Mouse (Mus musculus) stomach, embryonic 15.5 days (tissue): ENCODE data around the gene Tfpi2. TPM values are rescaled to one million over a fixed set of nuclear protein-coding genes. Genes with fewer than 3 reads are reported as not detected.

Experiments
- ATAC-seq: fragments of 200-750 bp; cut with Nextera tagmentation; 2 replicates; pipeline ENCODE4 v1.8.0; 2017; ENCODE audit warnings: low read depth, moderate number of reproducible peaks, moderate TSS enrichment; ENCODE audit not compliant: insufficient read depth, low FRiP score
- H3K27ac ChIP-seq: fragments of 300-500 bp; sonication (generic); 2 replicates; pipeline ENCODE4 v1.5.1; 2015; ENCODE audit warnings: mild to moderate bottlenecking, inconsistent platforms
- H3K27me3 ChIP-seq: fragments of 300-500 bp; sonication (generic); replicated peaks from 2 replicates; pipeline ENCODE4 v1.6.1; 2015; ENCODE audit warnings: inconsistent platforms
- H3K36me3 ChIP-seq: fragments of 300-500 bp; sonication (generic); 2 replicates; pipeline ENCODE4 v1.6.1; 2015; ENCODE audit warnings: inconsistent platforms
- H3K4me1 ChIP-seq: fragments of 300-500 bp; sonication (generic); 2 replicates; pipeline ENCODE4 v1.6.1; 2015; ENCODE audit warnings: inconsistent platforms
- H3K4me2 ChIP-seq: fragments of 300-500 bp; sonication (generic); 2 replicates; pipeline ENCODE4 v1.6.1; 2015; ENCODE audit warnings: mild to moderate bottlenecking, inconsistent platforms
- H3K4me3 ChIP-seq: fragments of 300-500 bp; sonication (generic); replicated peaks from 2 replicates; pipeline ENCODE4 v1.5.1; 2015; ENCODE audit warnings: inconsistent platforms
- H3K9ac ChIP-seq: fragments of 300-500 bp; sonication (generic); 2 replicates; pipeline ENCODE4 v1.6.1; 2015; ENCODE audit warnings: inconsistent platforms
- H3K9me3 ChIP-seq: fragments of 300-500 bp; sonication (generic); 2 replicates; pipeline ENCODE4 v1.6.1; 2016; ENCODE audit warnings: inconsistent platforms
- WGBS: fragments of 180-500 bp; shearing (Covaris S2); methylation state at CpG from one replicate; pipeline ENCODE4 v1.1.7; 2015; 5-methylcytosine and 5-hydroxymethylcytosine counted together
- polyA plus RNA-seq: library from polyadenylated mRNA; unstranded; fragments of >200 nt; fragmentation: Nextera tagmentation; extraction: Ambion mirVana; gene quantifications from 2 replicates; pipeline ENCODE4 v1.2.1, GENCODE M21; 2015

Gene Tfpi2
- polyA plus RNA-seq, result 4.5 and 5.6 TPM in 2 replicates

DNA sequence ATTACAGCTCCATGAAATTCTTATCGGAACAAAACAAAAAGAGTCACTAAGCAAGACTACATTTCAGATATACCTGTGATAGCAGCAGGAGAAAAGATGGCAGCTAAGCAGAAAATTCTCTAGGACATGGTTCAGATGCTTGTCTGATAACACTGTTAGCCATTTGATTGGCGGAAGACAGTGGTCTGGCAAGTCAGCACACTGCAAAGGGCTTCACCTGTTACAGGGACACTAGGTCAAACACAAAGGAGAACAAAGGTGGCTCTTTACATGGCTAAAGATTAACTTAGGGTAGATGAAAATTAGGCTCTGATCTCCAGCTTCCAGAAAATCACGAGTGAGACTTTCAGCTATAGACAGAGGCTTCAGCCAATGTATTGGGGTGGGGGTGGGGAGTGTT is at the start of gene Tfpi2:
TSS of gene Tfpi2 (minus strand) at position 170 of the 400 bp plus-strand sequence.
- WGBS, result 61% methylated on average over 3 of the region's 3 CpGs
- Histone ChIP-seq H3K9me3 (no peaks in the 10 kb centered on the region), H3K9ac (no peak within 1 kb of the TSS), H3K27ac (no peak within 1 kb of the TSS), H3K4me1 (no peaks in the 10 kb centered on the region), H3K27me3 (no peaks in the 10 kb centered on the region), H3K4me3 (no peak within 1 kb of the TSS), H3K4me2 (no peak within 1 kb of the TSS), H3K36me3 (no peaks in the 10 kb centered on the region)
- ATAC-seq, result peak; percentile 60; the same call in 1 of the 2 replicates

DNA sequence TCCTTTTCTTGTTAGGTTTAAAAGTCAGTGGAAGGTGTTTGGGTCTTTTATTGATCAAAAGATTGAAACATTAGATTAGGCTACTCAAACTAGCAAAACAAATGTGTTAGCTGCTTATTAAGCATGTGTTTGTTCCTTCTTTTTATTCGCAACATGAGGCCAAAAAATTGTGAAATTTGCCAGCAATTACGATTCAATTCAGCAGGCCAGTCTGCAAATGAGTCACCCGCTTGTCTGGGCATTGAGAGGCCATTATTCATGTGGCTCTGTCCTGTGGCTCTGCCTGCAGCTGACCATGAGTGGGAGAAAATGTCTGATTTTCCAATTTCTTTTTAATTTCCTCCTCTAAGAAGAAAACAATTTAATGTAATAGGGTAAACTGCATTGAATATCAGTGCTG is 42.2 kb upstream of the Tfpi2 start:
- Histone ChIP-seq H3K27me3 (no peaks in the 10 kb centered on the region), H3K4me2 (no peak overlapping the region)
- WGBS, result 75% methylated on average over 3 of the region's 3 CpGs

DNA sequence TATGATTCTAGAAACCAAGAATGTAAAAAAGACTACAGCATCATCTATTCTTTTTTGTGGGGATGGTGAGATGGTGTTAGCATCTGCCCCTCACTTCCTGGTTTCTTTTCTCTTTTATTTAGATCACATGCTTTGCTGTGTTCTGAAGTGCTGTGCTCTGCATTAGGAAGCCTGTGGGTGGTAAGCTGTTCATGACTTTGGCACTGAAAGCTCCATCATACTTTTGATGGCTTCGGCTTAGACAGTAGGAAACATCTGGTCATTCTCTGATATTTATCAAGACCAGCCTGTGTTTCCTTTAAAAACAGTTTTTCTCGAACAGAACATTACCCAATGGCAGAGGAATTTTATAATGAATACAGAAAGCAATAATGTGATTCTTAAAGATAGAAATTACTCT is 37.6 kb upstream of the Tfpi2 start:
- H3K9ac ChIP-seq, result no peak overlapping the region
- 37% methylated on average over 2 of the region's 2 CpGs for WGBS
- no peaks in the 10 kb centered on the region for H3K9me3 ChIP-seq
- no peaks in the 10 kb centered on the region for H3K4me1 ChIP-seq
- no peaks in the 10 kb centered on the region for H3K36me3 ChIP-seq
- no peak overlapping the region for H3K4me3 ChIP-seq
- no peaks in the 10 kb centered on the region for H3K27me3 ChIP-seq
- H3K27ac ChIP-seq, result no peak overlapping the region
- ATAC-seq, result no peak
- no peak overlapping the region for H3K4me2 ChIP-seq

More for the DNA sequence above, 42.2 kb upstream of the Tfpi2 start:
- no peak for ATAC-seq
- Histone ChIP-seq H3K9me3 (no peaks in the 10 kb centered on the region), H3K4me1 (no peaks in the 10 kb centered on the region), H3K27ac (no peak overlapping the region), H3K9ac (no peak overlapping the region), H3K4me3 (no peak overlapping the region), H3K36me3 (no peaks in the 10 kb centered on the region)

DNA sequence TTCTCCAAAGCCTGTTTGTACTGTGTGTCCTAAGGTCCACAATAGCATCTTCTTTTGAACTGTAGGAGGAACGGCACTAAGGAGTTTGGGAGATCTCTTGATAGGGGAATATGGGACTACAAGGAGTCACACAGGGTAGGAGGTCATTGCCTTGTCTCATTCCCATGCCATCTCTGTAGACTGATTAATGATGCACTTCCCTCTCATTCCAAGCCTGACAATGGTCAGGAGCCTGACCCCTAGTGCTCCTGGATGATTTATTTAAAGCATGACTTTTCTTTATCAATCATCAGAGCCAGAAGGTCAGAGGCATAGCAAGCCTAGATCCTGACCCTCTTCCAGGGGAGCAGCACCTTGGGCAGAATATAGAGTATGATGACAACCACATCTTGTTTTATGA is 33.9 kb upstream of the Tfpi2 start:
- Histone ChIP-seq H3K4me1 (no peaks in the 10 kb centered on the region), H3K4me2 (no peak overlapping the region), H3K27me3 (no peaks in the 10 kb centered on the region), H3K9ac (no peak overlapping the region), H3K36me3 (no peaks in the 10 kb centered on the region), H3K4me3 (no peak overlapping the region), H3K27ac (no peak overlapping the region), H3K9me3 (no peaks in the 10 kb centered on the region)
- no peak for ATAC-seq
- WGBS, result 28% methylated on average over 1 of the region's 1 CpGs

DNA sequence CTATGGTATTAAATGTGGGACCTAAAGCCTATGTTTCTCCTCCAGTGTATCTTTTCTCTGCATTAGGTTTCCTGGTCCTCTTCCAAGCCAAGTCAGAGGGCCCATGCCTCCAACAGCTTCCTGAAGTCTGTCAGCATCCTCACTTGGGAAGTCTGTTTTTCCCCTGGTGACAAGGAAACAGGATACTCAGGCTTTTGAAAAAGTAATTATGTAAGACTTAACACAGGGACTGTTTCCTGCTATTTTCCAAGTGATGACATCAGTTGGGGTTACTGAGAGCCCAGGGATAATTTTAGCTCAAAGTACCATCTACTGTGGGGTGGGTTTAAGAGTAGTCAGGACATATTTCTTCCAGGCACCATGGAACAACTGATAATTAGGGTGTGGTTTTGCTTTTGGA is 20.8 kb upstream of the Tfpi2 start:
- Histone ChIP-seq H3K36me3 (no peaks in the 10 kb centered on the region), H3K4me1 (no peaks in the 10 kb centered on the region), H3K4me2 (no peak overlapping the region), H3K9me3 (no peaks in the 10 kb centered on the region), H3K4me3 (no peak overlapping the region), H3K27ac (no peak overlapping the region), H3K9ac (no peak overlapping the region), H3K27me3 (no peaks in the 10 kb centered on the region)
- no peak for ATAC-seq

DNA sequence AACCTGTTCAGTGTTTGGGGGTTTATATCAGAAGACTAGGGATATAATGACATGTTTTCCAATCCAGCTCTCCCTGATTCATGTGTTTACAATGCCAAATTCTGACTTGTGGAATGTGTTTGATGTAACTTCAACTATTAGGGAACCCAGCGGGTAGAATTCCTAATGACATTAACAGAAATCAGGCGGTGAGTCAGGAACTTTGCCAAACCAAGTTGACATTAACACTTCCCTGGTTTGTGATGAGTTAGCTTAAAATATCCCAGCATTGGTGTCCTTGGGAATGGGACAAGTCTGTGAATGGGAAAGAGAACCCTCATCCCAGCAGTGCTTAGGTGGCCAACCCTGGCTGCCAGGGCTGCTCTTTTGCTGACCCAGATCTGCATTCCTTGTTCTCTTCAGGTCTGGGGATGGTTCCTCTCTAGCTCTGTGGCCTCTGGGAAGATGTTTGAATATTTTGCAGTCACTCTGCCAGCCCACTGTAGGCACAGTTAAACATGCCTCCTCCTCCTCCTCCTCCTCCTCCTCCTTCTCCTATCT is 19.9 kb upstream of the Tfpi2 start:
- H3K27ac ChIP-seq, result no peak overlapping the region
- no peak for ATAC-seq
- H3K4me1 ChIP-seq, result no peaks in the 10 kb centered on the region
- 52% methylated on average over 2 of the region's 2 CpGs for WGBS
- no peak overlapping the region for H3K9ac ChIP-seq
- no peaks in the 10 kb centered on the region for H3K36me3 ChIP-seq
- no peak overlapping the region for H3K4me3 ChIP-seq
- no peaks in the 10 kb centered on the region for H3K9me3 ChIP-seq
- no peaks in the 10 kb centered on the region for H3K27me3 ChIP-seq
- H3K4me2 ChIP-seq, result no peak overlapping the region

DNA sequence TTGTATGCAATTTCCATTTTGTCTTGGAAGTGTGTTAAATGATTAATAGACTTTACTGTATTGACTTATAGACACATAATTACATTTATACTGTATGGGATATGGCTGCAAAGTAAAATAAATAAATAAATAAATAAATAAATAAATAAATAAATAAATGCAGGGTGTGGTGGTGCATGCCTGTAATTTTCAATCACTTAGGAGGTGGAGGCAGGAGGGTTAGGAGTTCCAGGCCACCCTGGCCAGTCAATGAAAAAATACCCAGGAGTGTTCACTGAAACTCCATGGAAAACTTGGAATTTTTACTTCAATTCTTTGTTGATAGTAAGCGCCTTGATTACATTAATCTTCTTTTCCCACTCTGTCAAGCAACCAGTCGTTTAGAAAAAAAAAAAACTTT is 16.1 kb upstream of the Tfpi2 start:
- H3K9ac ChIP-seq, result no peak overlapping the region
- H3K4me1 ChIP-seq, result no peaks in the 10 kb centered on the region
- no peak overlapping the region for H3K27ac ChIP-seq
- no peak for ATAC-seq
- peak overlapping the region; percentile 77; the same call in 1 of the 2 replicates for H3K4me2 ChIP-seq
- peak overlapping the region; percentile 54; the same call in 1 of the 2 replicates for H3K4me3 ChIP-seq
- no peaks in the 10 kb centered on the region for H3K36me3 ChIP-seq
- no peaks in the 10 kb centered on the region for H3K9me3 ChIP-seq
- no peaks in the 10 kb centered on the region for H3K27me3 ChIP-seq
- 45% methylated on average over 2 of the region's 2 CpGs for WGBS

DNA sequence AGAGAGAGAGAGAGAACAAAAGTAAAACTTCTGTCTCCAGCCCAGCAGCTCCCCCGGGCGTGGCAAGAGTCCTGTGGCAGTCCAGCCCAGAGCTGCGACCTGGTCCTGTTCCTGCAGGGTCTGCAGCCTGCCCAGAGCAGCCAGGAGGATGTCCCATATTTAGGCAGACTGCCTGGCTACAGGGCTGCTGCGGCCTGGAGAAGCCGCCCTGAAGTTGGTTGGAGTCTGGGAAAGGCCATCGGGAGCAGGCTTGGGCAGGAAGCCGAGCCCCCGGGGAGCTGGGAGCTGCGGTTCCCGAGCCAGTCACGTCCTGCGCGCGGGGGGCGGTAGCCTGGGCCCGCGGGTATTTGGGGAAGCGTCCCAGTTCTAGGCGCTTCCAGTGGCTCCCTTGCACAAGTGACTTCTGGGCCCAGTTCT is 15.2 kb upstream of the Tfpi2 start, which contains the start of gene Gng11:
TSS of gene Gng11 (plus strand) at position 15 of the 417 bp plus-strand sequence.
- peak within 1 kb of the TSS; percentile 77 for H3K4me2 ChIP-seq
- no peaks in the 10 kb centered on the region for H3K9me3 ChIP-seq
- H3K27me3 ChIP-seq, result no peaks in the 10 kb centered on the region
- peak within 1 kb of the TSS; percentile 87 for H3K27ac ChIP-seq
- no peaks in the 10 kb centered on the region for H3K36me3 ChIP-seq
- ATAC-seq, result peak; percentile 84
- peak within 1 kb of the TSS; percentile 54 for H3K4me3 ChIP-seq
- WGBS, result under 1% methylated on average over 19 of the region's 19 CpGs
- H3K4me1 ChIP-seq, result no peaks in the 10 kb centered on the region
- peak within 1 kb of the TSS; percentile 23 for H3K9ac ChIP-seq

DNA sequence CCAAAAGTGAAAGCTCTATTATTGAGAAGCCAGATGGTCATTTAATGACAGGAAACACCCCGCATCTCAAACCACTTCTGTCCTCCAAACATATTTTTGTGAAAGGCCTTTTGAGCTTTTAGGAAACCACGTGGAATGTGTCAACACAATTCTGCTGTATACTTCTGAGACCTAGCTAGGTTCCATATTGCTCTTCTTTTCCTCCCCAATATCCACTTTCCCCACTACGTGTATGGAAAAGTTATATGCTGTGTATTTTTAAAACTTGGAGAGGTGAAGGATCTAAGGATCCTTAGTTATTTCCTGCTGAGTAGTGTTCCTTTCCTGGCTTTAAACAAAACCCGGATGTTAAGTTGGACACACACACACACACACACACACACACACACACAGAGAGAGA is 14.7 kb upstream of the Tfpi2 start:
- peak overlapping the region; percentile 72; the same call in 1 of the 2 replicates for H3K27ac ChIP-seq
- no peak overlapping the region for H3K9ac ChIP-seq
- ATAC-seq, result peak; percentile 37; the same call in 1 of the 2 replicates
- peak overlapping the region; percentile 77; the same call in 1 of the 2 replicates for H3K4me2 ChIP-seq
- no peaks in the 10 kb centered on the region for H3K4me1 ChIP-seq
- H3K4me3 ChIP-seq, result peak overlapping the region; percentile 54
- no peaks in the 10 kb centered on the region for H3K27me3 ChIP-seq
- WGBS, result 25% methylated on average over 4 of the region's 4 CpGs
- H3K36me3 ChIP-seq, result no peaks in the 10 kb centered on the region
- H3K9me3 ChIP-seq, result no peaks in the 10 kb centered on the region

DNA sequence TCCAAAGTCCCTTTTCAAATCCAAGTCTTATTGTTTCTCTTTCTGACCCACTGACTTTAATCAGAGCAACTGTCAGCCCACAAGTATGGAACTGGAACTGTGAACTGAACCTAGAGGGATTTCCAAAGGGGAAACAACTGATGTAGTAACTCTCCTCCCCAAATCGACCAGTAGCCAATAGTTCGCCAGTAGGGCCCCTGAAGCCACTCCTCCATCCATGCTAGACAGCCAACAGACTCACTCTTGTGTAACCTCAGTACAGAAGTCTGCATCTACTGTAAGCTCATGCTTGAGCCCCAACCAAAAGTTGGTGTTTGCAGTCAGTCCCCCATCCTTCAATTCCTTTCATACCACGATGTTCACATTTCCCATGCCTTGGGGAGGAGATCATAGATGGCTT is 12.0 kb upstream of the Tfpi2 start:
- Histone ChIP-seq H3K9ac (no peak overlapping the region), H3K4me1 (no peaks in the 10 kb centered on the region), H3K4me2 (no peak overlapping the region), H3K9me3 (no peaks in the 10 kb centered on the region), H3K4me3 (no peak overlapping the region), H3K27me3 (no peaks in the 10 kb centered on the region), H3K36me3 (no peaks in the 10 kb centered on the region), H3K27ac (no peak overlapping the region)
- WGBS, result 77% methylated on average over 3 of the region's 3 CpGs
- no peak for ATAC-seq

DNA sequence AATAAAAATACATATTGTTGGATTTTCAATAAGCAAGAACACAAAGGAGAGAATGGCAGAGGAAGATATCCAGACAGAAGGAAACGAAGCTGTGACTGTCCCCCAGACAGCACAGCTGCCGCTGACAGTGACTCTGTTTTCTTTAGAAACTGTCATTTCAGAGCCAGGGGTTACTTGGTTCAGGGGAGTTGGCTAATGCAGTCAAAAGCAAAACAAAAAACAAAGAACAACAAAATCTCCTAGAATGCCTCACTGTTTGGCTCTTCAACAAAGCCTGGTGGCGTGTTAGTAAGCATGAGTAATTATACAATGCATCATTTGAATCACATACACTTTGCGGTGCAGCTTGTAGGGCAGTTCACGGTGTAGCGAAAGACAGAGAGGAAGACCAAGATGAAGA is 10.6 kb upstream of the Tfpi2 start:
- no peak overlapping the region for H3K4me2 ChIP-seq
- H3K27me3 ChIP-seq, result no peaks in the 10 kb centered on the region
- H3K9ac ChIP-seq, result no peak overlapping the region
- H3K27ac ChIP-seq, result no peak overlapping the region
- no peak for ATAC-seq
- no peak overlapping the region for H3K4me3 ChIP-seq
- H3K4me1 ChIP-seq, result no peaks in the 10 kb centered on the region
- WGBS, result 63% methylated on average over 6 of the region's 6 CpGs
- no peaks in the 10 kb centered on the region for H3K36me3 ChIP-seq
- H3K9me3 ChIP-seq, result no peaks in the 10 kb centered on the region

DNA sequence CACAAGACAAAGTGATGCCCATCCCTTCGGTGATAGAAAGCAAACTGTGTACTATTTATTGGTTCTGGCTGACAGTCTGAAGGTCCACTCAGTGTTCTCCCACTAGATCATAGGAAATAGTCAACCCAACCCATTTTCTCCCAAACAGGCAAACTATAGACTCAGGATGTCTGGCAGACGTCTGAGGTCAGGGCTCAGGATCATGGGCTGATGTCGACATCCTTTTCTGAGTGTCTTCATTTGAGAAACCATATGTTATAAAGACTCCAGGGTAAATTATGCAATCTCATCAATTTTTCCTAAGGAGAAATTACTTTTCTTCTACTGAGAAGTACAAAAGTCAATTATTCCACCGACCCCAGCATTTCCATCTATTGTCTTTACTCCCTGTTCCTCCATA is 9.4 kb upstream of the Tfpi2 start:
- Histone ChIP-seq H3K9ac (no peak overlapping the region), H3K9me3 (no peaks in the 10 kb centered on the region), H3K4me3 (no peak overlapping the region), H3K4me1 (no peaks in the 10 kb centered on the region), H3K36me3 (no peaks in the 10 kb centered on the region), H3K4me2 (no peak overlapping the region), H3K27ac (no peak overlapping the region), H3K27me3 (no peaks in the 10 kb centered on the region)
- WGBS, result 69% methylated on average over 4 of the region's 4 CpGs
- no peak for ATAC-seq

DNA sequence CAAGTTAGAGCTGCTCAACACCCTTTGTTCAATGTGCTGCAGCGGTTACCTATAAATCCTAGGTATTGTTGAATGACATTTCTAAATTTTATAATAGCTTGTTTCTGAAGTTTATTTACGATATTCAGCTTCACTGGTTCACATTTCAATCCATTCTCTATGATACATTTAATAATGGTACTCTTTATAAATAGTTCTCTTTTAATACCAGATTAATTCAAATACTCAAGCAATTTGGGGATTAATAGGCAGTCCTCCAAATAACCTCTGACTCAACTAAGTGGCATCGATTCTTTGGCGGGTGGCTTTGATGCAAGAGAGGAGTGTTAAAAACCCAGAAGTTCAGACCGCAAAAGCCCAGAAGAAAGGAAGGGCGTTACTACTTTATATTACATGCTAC is 4.8 kb upstream of the Tfpi2 start, which contains the start of gene Gngt1:
TSS of gene Gngt1 (plus strand) at position 301 of the 400 bp plus-strand sequence.
- no peaks in the 10 kb centered on the region for H3K9me3 ChIP-seq
- H3K27me3 ChIP-seq, result no peaks in the 10 kb centered on the region
- 80% methylated on average over 6 of the region's 6 CpGs for WGBS

More for the DNA sequence above, 4.8 kb upstream of the Tfpi2 start, which contains the start of gene Gngt1:
- no peaks in the 10 kb centered on the region for H3K36me3 ChIP-seq
- no peak within 1 kb of the TSS for H3K27ac ChIP-seq
- H3K9ac ChIP-seq, result no peak within 1 kb of the TSS
- H3K4me3 ChIP-seq, result no peak within 1 kb of the TSS
- no peaks in the 10 kb centered on the region for H3K4me1 ChIP-seq
- H3K4me2 ChIP-seq, result no peak within 1 kb of the TSS
- no peak for ATAC-seq
